Mouse (Mus musculus) megakaryocyte, embryonic 14.5 days (primary cell): ENCODE results near the gene Eci1.

Experiments
- FLI1 ChIP-seq: IDR thresholded peaks from 2 replicates; pipeline ENCODE4 v1.6.1; 2012; ENCODE audit warnings: low read length, inconsistent platforms, mixed read lengths
- GATA1 ChIP-seq: IDR thresholded peaks from 3 replicates; pipeline ENCODE4 v1.6.1; 2012; ENCODE audit warnings: mixed read lengths, low read length, inconsistent platforms, borderline replicate concordance

GRCm38 (mm10) chr17:24378496-24378895 lies 47.9 kb upstream of the Eci1 start:
- TF ChIP-seq FLI1 (no peak), GATA1 (no peak)
